In the genomic region with DNA sequence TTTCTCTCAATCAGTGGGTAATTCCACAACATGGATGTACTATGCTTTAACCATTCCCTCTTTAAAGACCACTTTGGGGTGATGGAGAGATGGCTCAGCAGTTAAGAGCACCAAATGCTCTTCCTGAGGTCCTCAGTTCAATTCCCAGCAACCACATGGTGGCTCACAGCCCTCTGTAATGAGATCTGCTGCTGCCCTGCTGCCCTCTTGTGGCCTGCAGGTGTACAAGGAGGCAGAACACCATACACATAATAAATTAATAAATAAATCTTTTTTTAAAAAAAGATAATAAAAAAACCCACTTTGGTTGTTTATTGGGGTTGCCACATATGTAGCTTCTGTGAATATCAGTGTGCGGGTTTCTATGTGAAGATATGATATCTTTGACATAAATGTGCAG, we compare ENCODE assay signal across 14 mouse cellular contexts. TPM values are rescaled to one million over a fixed set of nuclear protein-coding genes. Genes with fewer than 3 reads are reported as not detected.
A peak's percentile ranks its signal among the peaks of the same experiment; 100 is the strongest.
DNase-seq lines count a peak whose midpoint lies in the region; ATAC-seq and TF ChIP-seq lines count a peak whose summit lies in the region.
"Had no signal": no experiment of that assay in that cellular context is flagged by ENCODE, and none has a peak within 500 bp of the region (broad histone marks: within the 10 kb centered on the region; RNA-seq: fewer than 3 reads in every experiment).

No protein-coding gene starts in this region.

- no peaks in the 10 kb centered on the region for H3K4me1 ChIP-seq in lung, embryonic 14.5 days (ENCODE audit: insufficient read depth)
- no peaks in the 10 kb centered on the region for H3K4me1 ChIP-seq in stomach, postnatal 0 days (replicated peaks; ENCODE audit: control insufficient read depth, insufficient read depth)
- H3K4me1 ChIP-seq: hindbrain, embryonic 10.5 days; midbrain, embryonic 12.5 days; neural tube, embryonic 12.5 days had no signal

- H3K27ac ChIP-seq in gastrocnemius, adult 2 months: no peak overlapping the region
- H3K27ac ChIP-seq in lung, embryonic 14.5 days (ENCODE audit: low read depth): no peak overlapping the region
- no peak overlapping the region for H3K27ac ChIP-seq in stomach, postnatal 0 days (replicated peaks)
- H3K27ac ChIP-seq: hindbrain, embryonic 10.5 days; midbrain, embryonic 12.5 days; neural tube, embryonic 12.5 days had no signal

- TF ChIP-seq EP300 in stomach, postnatal 0 days (optimal IDR thresholded peaks at IDR 0.05): no peak

- H3K4me3 ChIP-seq in gastrocnemius, adult 2 months: no peak overlapping the region
- no peak overlapping the region for H3K4me3 ChIP-seq in lung, embryonic 14.5 days (ENCODE audit: low read depth, low read length)
- no peak overlapping the region for H3K4me3 ChIP-seq in stomach, postnatal 0 days (ENCODE audit: low read depth, low read length)
- H3K4me3 ChIP-seq: hindbrain, embryonic 10.5 days; midbrain, embryonic 12.5 days; neural tube, embryonic 12.5 days had no signal

- no peak for ATAC-seq in lung, embryonic 14.5 days (ENCODE audit: insufficient read depth)
- no peak for ATAC-seq in stomach, postnatal 0 days (ENCODE audit: low FRiP score, low TSS enrichment)

- no peaks in the 10 kb centered on the region for H3K27me3 ChIP-seq in lung, embryonic 14.5 days (ENCODE audit: insufficient read depth, low read length)
- H3K27me3 ChIP-seq in stomach, postnatal 0 days (ENCODE audit: control insufficient read depth, insufficient read depth, low read length): no peaks in the 10 kb centered on the region
- H3K27me3 ChIP-seq: midbrain, embryonic 12.5 days; neural tube, embryonic 12.5 days had no signal

- no peaks in the 10 kb centered on the region for H3K36me3 ChIP-seq in lung, embryonic 14.5 days (ENCODE audit: insufficient read depth)
- no peaks in the 10 kb centered on the region for H3K36me3 ChIP-seq in stomach, postnatal 0 days (ENCODE audit: control insufficient read depth, insufficient read depth, low read length)
- H3K36me3 ChIP-seq: hindbrain, embryonic 10.5 days; midbrain, embryonic 12.5 days; neural tube, embryonic 12.5 days had no signal

- no peak overlapping the region for H3K4me2 ChIP-seq in lung, embryonic 14.5 days
- H3K4me2 ChIP-seq in stomach, postnatal 0 days (replicated peaks; ENCODE audit: low read depth): no peak overlapping the region
- H3K4me2 ChIP-seq: midbrain, embryonic 12.5 days; neural tube, embryonic 12.5 days had no signal

- 84% methylated on average over 1 of the region's 1 CpGs for WGBS in lung, embryonic 14.5 days
- 88% methylated on average over 1 of the region's 1 CpGs for WGBS in stomach, postnatal 0 days

- no peak for DNase-seq in gastrocnemius, adult 2 months
- no peak for DNase-seq in gastrocnemius, adult 18-20 months (ENCODE audit: low spot score)
- no peak for DNase-seq in lung, embryonic 14.5 days
- no peak for DNase-seq in lung, postnatal 4 days
- peak; percentile 8 for DNase-seq in T-cell, adult 2 months (ENCODE audit: low spot score)
- DNase-seq in stomach, postnatal 0 days (ENCODE audit: low spot score): no peak
- DNase-seq in urinary bladder, adult 2 months (ENCODE audit: low spot score): no peak
- no peak for DNase-seq in kidney, adult 18-20 months
- DNase-seq: embryo, embryonic 11 days; kidney, postnatal 10 days; layer of hippocampus, postnatal 36 days had no signal

- intact Hi-C loops in gastrocnemius, adult 2 months (cut with DNase I): no loop called here

- no peak overlapping the region for H3K9ac ChIP-seq in lung, embryonic 14.5 days
- no peak overlapping the region for H3K9ac ChIP-seq in stomach, postnatal 0 days (ENCODE audit: low read length)
- H3K9ac ChIP-seq: midbrain, embryonic 12.5 days; neural tube, embryonic 12.5 days had no signal

- peak; percentile 56 for TF ChIP-seq CTCF in gastrocnemius, adult 2 months (IDR thresholded peaks at IDR 0.05)
- peak; percentile 44; the same call in 1 of the 2 replicates for TF ChIP-seq CTCF in lung, embryonic 14.5 days (IDR thresholded peaks at IDR 0.05; ENCODE audit: low read depth)
- peak; percentile 64 for TF ChIP-seq CTCF in stomach, postnatal 0 days (IDR thresholded peaks at IDR 0.05; ENCODE audit: low read depth)

- H3K9me3 ChIP-seq in lung, embryonic 14.5 days (ENCODE audit: low read depth, low read length): no peaks in the 10 kb centered on the region
- H3K9me3 ChIP-seq in stomach, postnatal 0 days (ENCODE audit: control insufficient read depth, low read length): no peaks in the 10 kb centered on the region
- H3K9me3 ChIP-seq: hindbrain, embryonic 10.5 days; midbrain, embryonic 12.5 days had no signal

RNA-seq across cellular contexts. Expression of a gene that starts 21.4 kb away (rescaled TPM):
- total RNA-seq in gastrocnemius, adult 2 months (2021): 10 to 100 TPM; 25.7 to 40.5 TPM
- total RNA-seq in gastrocnemius, adult 18-20 months (2021): 10 to 100 TPM; 23.3 to 29.8 TPM
- polyA plus RNA-seq in lung, embryonic 14.5 days (2014; fragmentation: Nextera tagmentation; extraction: Ambion mirVana): 9.0 and 9.4 TPM in 2 replicates
- 7.6 and 8.0 TPM in 2 replicates for polyA plus RNA-seq in stomach, postnatal 0 days (2015; fragmentation: Nextera tagmentation; extraction: Ambion mirVana)
- 14.9 and 23.9 TPM in 2 replicates for polyA plus RNA-seq in urinary bladder, adult 2 months (2012; rRNA removed)
